Mouse (Mus musculus) gastrocnemius, adult 18-20 months (tissue): Measurements from ENCODE around the gene Gm34653. TPM values are rescaled to one million over a fixed set of nuclear protein-coding genes. Genes with fewer than 3 reads are reported as not detected.

Source experiments
- DNase-seq: peaks from one replicate; pipeline ENCODE4 v3.0.0; 2021; ENCODE audit warnings: low spot score
- total RNA-seq, 2 experiments: library from RNA; stranded (reverse); gene quantifications; 2 replicates each; pipeline ENCODE4 v1.2.3; 2021

Gm34653 gene
- total RNA-seq, 2 experiments from 2014 or later, result 0.36 to 0.62 TPM

GRCm38 (mm10) chr2:34883190-34883589 lies 50.4 kb downstream of the Gm34653 start:
- no peak for DNase-seq

- no peak for DNase-seq
Observed at GRCm38 (mm10) chr2:34884186-34884585, 51.4 kb downstream of the Gm34653 start.

Other genes starting within 250 kb of the Gm34653 start
- 10 to 100 TPM; 32.3 to 32.8 TPM for gene Gapvd1, start 77.8 kb upstream of the Gm34653 start, total RNA-seq
- gene Hspa5, start 61.0 kb upstream of the Gm34653 start, total RNA-seq, result 100 to 1,000 TPM; 138 to 213 TPM
- gene Rabepk, start 33.1 kb upstream of the Gm34653 start, total RNA-seq, result 10 to 100 TPM; 10.2 to 11.5 TPM
- 10 to 100 TPM; 48.0 to 50.7 TPM for gene Fbxw2, start 6.7 kb upstream of the Gm34653 start, total RNA-seq
- under 1 TPM; 0.33 to 0.37 TPM for gene Cutal, start 41.4 kb downstream of the Gm34653 start, total RNA-seq
- 10 to 100 TPM; 11.9 to 17.4 TPM for gene Psmd5, start 42.0 kb downstream of the Gm34653 start, total RNA-seq
- gene Phf19, start 81.0 kb downstream of the Gm34653 start, total RNA-seq, result under 1 TPM; 0.59 to 0.71 TPM
- under 1 TPM; 0.30 to 0.97 TPM for gene Traf1, start 128.8 kb downstream of the Gm34653 start, total RNA-seq
- under 1 TPM in 1 of 2 experiments, not detected in 1; 0.19 TPM for gene Hc, start 228.4 kb downstream of the Gm34653 start, total RNA-seq